Mouse (Mus musculus) left cerebral cortex, postnatal 36 days (tissue): ENCODE data around the gene Zfp825. TPM values are rescaled to one million over a fixed set of nuclear protein-coding genes. Genes with fewer than 3 reads are reported as not detected.

ENCODE experiments used
- total RNA-seq, 2 experiments: library from RNA; stranded (reverse); gene quantifications; 2 replicates each; pipeline ENCODE4 v1.2.3; 2021

The Zfp825 gene
- total RNA-seq, 2 experiments from 2014 or later = 7.4 to 7.7 TPM

Other genes with a start within 250 kb of the Zfp825 start
- gene Ahrr, start 201.7 kb downstream of the Zfp825 start, total RNA-seq = under 1 TPM; 0.64 to 0.70 TPM
- 10 to 100 TPM; 80.6 to 87.7 TPM for gene Pdcd6, start 176.4 kb downstream of the Zfp825 start, total RNA-seq
- 100 to 1,000 TPM; 287 to 333 TPM for gene Sdha, start 143.7 kb downstream of the Zfp825 start, total RNA-seq
- gene Ccdc127, start 143.7 kb downstream of the Zfp825 start, total RNA-seq = 10 to 100 TPM; 83.1 to 98.0 TPM
- gene Lrrc14b, start 130.0 kb downstream of the Zfp825 start, total RNA-seq = not detected
- 1 to 10 TPM; 3.8 to 5.1 TPM for gene Zfp72, start 103.2 kb downstream of the Zfp825 start, total RNA-seq
- 100 to 1,000 TPM; 171 to 174 TPM for gene Ftl1-ps1, start 94.3 kb downstream of the Zfp825 start, total RNA-seq
- 10 to 100 TPM in 1 of 2 experiments, 1 to 10 TPM in 1; 9.7 to 13.2 TPM for gene Erap1, start 145.6 kb upstream of the Zfp825 start, total RNA-seq